8 mouse cellular contexts compared by ENCODE assay signal in genomic region chr7:96745956-96746355, GRCm38 (mm10).
DNase-seq lines count a peak whose midpoint lies in the region; ATAC-seq lines count a peak whose summit lies in the region.

No protein-coding gene starts in this region.

- no peaks in the 10 kb centered on the region for H3K36me3 ChIP-seq in heart, embryonic 11.5 days (ENCODE audit: control insufficient read depth, insufficient read depth, low read length)
- H3K36me3 ChIP-seq in hindbrain, embryonic 13.5 days = no peaks in the 10 kb centered on the region

- H3K27ac ChIP-seq in heart, embryonic 11.5 days (ENCODE audit: low read depth, low read length) = peak overlapping the region; percentile 57
- H3K27ac ChIP-seq in hindbrain, embryonic 13.5 days = peak overlapping the region; percentile 84

- H3K4me3 ChIP-seq in heart, embryonic 11.5 days (ENCODE audit: low read depth, low read length) = no peak overlapping the region
- H3K4me3 ChIP-seq in hindbrain, embryonic 13.5 days = no peak overlapping the region

- no peak overlapping the region for H3K4me2 ChIP-seq in heart, embryonic 11.5 days
- no peak overlapping the region for H3K4me2 ChIP-seq in hindbrain, embryonic 13.5 days

- no peak overlapping the region for H3K9ac ChIP-seq in heart, embryonic 11.5 days (ENCODE audit: low read depth, low read length)
- no peak overlapping the region for H3K9ac ChIP-seq in hindbrain, embryonic 13.5 days

- no peaks in the 10 kb centered on the region for H3K9me3 ChIP-seq in heart, embryonic 11.5 days (replicated peaks; ENCODE audit: control insufficient read depth, low read length)
- H3K9me3 ChIP-seq in hindbrain, embryonic 13.5 days = no peaks in the 10 kb centered on the region

- H3K4me1 ChIP-seq in heart, embryonic 11.5 days (ENCODE audit: control insufficient read depth, insufficient read depth, low read length) = peaks cover 8% of the 10 kb centered on the region; the same call in 1 of the 2 replicates
- H3K4me1 ChIP-seq in hindbrain, embryonic 13.5 days (replicated peaks) = peaks cover 25% of the 10 kb centered on the region

- intact Hi-C loops in gastrocnemius, postnatal 14 days (cut with DNase I; ENCODE audit: low total_unique reads) = no loop called here

- no peak for ATAC-seq in heart, embryonic 11.5 days (replicated peaks; ENCODE audit: insufficient number of reproducible peaks, low FRiP score, low TSS enrichment)
- peak; percentile 74; the same call in 1 of the 2 replicates for ATAC-seq in hindbrain, embryonic 13.5 days (ENCODE audit: low FRiP score)

- H3K27me3 ChIP-seq in heart, embryonic 11.5 days (ENCODE audit: control insufficient read depth, insufficient read depth, low read length) = 0 out of 2 replicates have a peak, but pooled peaks cover 4% of the 10 kb centered on the region
- 0 out of 2 replicates have a peak, but pooled peaks cover 2% of the 10 kb centered on the region for H3K27me3 ChIP-seq in hindbrain, embryonic 13.5 days

- 33% methylated on average over 6 of the region's 6 CpGs for WGBS in heart, embryonic 11.5 days (ENCODE audit: insufficient replicate concordance)
- WGBS in hindbrain, embryonic 13.5 days = 20% methylated on average over 6 of the region's 6 CpGs

- DNase-seq in heart, adult 11 months = no peak
- peak; percentile 75 for DNase-seq in embryo, embryonic 10 days (ENCODE audit: low spot score)
- DNase-seq in lung, postnatal 14 days = peak; percentile 14
- DNase-seq in testis, postnatal 14 days (ENCODE audit: low spot score) = peak; percentile 78
- DNase-seq in cerebellum, postnatal 14 days = no peak
- no peak for DNase-seq in gastrocnemius, postnatal 14 days

Comparison
In these comparisons a context has a peak if more than half of its experiments do, and no peak if none do; other contexts are left out.
1. DNase-seq: peak in embryo, embryonic 10 days (single experiment), lung, postnatal 14 days (single experiment) and testis, postnatal 14 days (single experiment); none in heart, adult 11 months (single experiment), cerebellum, postnatal 14 days (0 of 2) and gastrocnemius, postnatal 14 days (single experiment).